Mouse (Mus musculus) left cerebral cortex, postnatal 4 days (tissue): ENCODE results near the gene Meox1. TPM values are rescaled to one million over a fixed set of nuclear protein-coding genes. Genes with fewer than 3 reads are reported as not detected.

Experiments
- DNase-seq: peaks from one replicate; pipeline ENCODE4 v3.0.0-alpha.2; 2022
- intact Hi-C: fragments of 180-260 bp; cut with DNase I; formaldehyde crosslinking; loops from one replicate; pipeline ENCODE4 v1.15.1; 2025
- total RNA-seq, 2 experiments: library from RNA; stranded (reverse); gene quantifications; 2 replicates each; pipeline ENCODE4 v1.2.3; 2021

The Meox1 gene
- total RNA-seq, 2 experiments from 2014 or later = 1.2 to 1.5 TPM

DNA sequence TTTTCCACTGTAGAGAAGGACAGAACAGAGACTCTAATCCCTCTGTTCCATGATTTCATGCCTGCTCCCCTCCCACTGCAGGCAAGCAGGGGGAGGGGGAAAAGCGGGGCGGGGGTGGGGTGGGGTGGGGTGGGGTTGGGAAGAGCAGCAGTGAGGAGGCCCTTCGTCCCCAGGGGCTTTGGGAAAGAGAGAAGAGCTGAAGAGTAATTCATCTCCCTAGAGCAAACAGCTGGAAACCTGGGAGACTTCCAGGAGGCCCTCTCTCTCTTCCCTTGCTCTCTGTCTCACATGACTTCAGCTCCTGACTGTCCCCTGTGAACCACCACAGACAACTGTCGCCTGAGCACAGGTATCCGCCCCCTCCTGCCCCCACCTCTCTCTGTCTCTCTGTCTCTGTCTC lies 35.4 kb downstream of the Meox1 start:
- DNase-seq = no peak
- intact Hi-C loops = no loop called here

DNA sequence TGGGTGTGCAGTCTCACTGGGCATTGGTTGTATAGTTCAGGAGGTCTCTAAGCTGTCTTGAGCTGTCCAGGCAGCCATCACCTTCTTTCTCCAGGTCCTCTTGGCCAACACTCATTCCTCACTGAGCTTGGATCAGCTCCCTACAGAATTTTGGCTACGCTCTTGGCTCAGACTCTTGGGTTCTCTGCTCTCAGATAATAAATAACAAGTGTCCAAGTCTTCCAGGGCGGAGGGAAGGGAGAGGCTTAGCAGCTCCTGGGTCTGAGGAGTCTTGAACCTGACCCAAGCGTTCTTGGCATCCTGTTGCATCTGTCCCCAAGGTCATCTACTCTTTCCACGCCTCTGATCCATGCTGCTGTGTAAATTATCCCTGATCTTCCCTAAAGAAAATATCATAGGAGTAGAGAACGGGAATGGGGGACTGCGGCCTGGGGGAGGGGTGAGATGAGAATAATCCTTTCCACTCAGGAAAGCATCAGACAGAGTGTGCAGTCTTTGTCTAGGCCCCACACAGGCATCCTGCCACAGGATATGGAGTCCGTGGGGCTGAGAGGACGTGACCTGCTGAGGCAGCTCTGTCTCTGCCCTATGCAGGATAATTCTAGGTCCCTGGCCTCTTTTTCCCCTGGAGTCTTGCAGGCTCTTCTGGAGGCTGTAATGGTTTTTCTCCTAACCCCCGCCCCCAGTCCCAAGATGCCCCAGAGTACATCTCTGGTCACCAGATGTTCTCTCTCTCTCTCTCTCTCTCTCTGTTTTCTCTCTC lies 38.0 kb downstream of the Meox1 start:
- DNase-seq = no peak
- intact Hi-C loops = no loop called here

DNA sequence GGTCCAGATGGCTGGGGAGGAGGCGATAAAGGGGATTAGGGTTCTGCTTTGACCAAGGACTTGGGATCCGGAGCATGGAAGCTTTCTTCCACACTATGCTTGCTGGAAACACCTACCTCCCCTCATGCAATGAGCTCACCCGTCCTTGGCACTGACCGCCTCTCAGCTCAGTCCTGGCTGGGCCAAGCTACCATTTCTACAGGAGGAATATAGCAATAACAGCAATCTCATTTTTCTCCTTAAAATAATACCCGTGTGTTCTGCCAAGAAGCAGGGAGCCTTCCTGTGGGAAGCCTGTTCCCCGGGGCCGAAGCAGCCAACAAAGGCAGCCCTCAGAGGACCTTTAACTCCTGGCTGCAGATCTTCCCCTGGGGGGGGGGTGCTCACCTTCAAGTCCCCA lies 43.1 kb downstream of the Meox1 start:
- no peak for DNase-seq
- intact Hi-C loops = no loop called here

DNA sequence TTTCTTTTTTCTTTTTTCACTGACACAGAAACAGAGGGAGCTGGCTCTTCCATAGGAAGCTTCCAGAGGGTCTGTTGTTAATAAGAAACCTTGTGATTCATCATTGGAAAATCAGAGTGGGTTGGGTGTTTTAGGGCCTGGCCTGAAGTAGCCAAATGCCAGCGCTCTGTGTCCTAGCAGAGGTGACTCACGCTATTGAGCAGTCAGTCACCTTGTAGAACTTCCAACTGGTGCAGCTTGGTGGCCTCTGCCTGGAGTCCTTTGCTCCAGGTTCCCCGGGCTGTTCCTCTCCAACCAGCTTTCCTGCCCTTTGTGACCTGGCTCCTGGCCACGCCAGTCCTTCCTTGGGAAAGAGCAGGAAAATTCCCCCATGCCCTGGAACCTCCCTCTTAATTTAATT lies 44.9 kb downstream of the Meox1 start:
- no peak for DNase-seq
- intact Hi-C loops = no loop called here

- DNase-seq = no peak
- intact Hi-C loops = no loop called here
These were observed 46.7 kb downstream of the Meox1 start for GRCm38 (mm10) chr11:101847509-101847908.

- intact Hi-C loops = no loop called here
- no peak for DNase-seq
These were observed 51.4 kb downstream of the Meox1 start for GRCm38 (mm10) chr11:101842773-101843163.

DNA sequence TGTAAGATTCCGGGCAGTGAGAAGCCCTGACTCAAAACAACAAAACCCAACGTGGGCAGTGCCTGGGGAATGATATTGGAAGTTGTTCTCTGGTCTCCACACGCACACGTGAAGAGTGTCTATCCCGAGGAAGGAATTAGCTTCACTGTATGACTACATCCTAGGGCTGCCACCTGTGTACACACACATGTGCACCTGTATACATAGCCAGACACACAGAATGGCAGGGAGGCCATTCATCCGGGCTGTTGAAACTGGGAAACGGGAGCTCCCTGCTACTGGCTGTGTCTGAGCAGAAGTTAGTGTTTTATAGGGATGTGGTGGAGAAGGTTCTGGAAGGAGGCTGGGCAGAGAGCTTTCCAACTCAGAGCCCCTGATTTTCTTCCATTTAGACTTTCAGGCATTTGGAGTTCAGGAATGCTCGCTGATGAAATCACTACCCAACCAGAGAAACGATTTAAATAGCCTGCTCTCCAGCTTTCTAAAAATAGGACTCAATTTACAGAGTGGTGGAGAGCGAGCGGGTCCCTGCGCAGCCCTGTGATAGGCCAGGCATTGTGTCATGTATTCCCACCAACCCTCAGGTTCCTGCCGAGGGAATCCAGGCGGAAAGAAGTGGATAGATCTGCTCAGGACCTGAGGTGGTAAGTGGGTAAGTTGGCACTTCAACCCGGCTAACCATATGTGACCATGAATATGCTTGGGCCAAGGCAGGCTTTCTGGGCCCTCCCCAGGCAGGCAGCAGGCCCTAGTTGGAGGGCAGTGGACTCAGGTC lies 52.0 kb downstream of the Meox1 start:
- intact Hi-C loops = no loop called here
- peak; percentile 21 for DNase-seq

- intact Hi-C loops = no loop called here
- no peak for DNase-seq
These were observed 53.8 kb downstream of the Meox1 start for GRCm38 (mm10) chr11:101840405-101840804.

DNA sequence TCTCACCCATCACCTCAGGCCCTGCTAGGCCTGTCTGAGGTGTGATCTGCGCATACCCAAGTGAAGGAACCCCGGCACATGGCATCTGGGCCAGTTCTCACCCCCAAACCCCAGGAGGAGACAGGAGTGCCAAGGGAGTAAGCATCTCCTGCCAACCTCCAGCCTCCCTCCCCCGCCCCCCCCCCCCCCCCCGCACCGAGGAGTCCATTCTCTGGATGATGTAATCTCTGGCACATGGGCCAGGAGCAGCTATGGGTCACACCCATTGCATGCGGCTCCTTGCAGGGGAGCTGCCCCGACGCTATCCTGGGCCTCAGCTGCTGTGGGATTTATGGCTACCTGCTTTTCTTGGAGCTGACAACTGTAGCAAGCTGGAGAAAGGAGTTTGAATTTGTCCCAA lies 54.7 kb downstream of the Meox1 start:
- intact Hi-C loops = no loop called here
- peak; percentile 17 for DNase-seq

- intact Hi-C loops = no loop called here
- no peak for DNase-seq
These were observed 62.2 kb downstream of the Meox1 start for GRCm38 (mm10) chr11:101832001-101832400.

GRCm38 (mm10) chr11:101830616-101831015 lies 63.6 kb downstream of the Meox1 start:
- DNase-seq = no peak
- intact Hi-C loops = no loop called here

DNA sequence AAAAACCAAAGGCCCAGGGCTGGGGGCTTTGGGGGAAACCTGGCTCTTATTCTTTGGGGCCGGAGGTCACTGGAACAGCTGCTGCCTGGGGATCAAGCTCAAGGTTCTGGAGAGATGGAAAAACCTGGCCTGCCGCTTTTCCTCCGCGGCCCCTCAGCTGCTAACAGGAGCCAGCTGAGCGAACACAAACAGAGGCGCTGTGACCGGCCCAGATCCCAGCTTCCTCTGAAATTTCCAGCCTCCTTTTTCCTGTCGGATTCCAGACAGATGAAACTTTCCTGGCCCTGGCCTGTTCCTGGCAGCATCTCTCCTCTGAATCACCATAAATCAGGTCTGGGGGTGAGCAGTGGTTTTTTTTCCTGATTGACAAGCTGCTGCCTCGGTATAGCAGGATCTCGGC lies 64.1 kb downstream of the Meox1 start:
- DNase-seq = no peak
- intact Hi-C loops = no loop called here

DNA sequence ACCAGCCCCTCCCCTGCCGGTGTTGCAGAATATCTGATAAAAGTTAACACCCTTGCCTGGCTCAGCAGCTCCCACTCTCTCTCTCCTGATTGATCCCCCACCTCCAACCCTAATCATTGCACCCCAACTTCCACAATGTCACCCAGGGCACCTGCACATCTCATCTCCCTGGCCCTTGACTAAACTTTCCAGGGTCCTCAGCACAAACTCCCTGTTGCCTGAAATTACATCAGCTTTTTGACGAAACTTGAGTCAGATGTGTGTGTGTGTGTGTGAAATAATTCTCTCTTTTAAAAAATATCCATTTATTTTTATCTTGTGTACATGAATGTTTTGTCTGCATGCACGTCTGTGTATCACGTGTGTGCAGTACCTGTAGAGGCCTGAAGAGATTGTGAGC lies 65.5 kb downstream of the Meox1 start:
- intact Hi-C loops = no loop called here

More for the DNA sequence above, 65.5 kb downstream of the Meox1 start:
- no peak for DNase-seq

Other genes starting within 250 kb of the Meox1 start
- gene Arl4d, start 228.8 kb downstream of the Meox1 start, total RNA-seq = 10 to 100 TPM; 23.3 to 26.5 TPM
- 10 to 100 TPM; 37.2 to 41.2 TPM for gene Dhx8, start 161.5 kb downstream of the Meox1 start, total RNA-seq
- 10 to 100 TPM; 23.7 to 27.1 TPM for gene Etv4, start 109.0 kb downstream of the Meox1 start, total RNA-seq
- not detected for gene Sost, start 72.6 kb upstream of the Meox1 start, total RNA-seq
- gene Cfap97d1, start 89.9 kb upstream of the Meox1 start, total RNA-seq = not detected
- gene Dusp3, start 92.6 kb upstream of the Meox1 start, total RNA-seq = 10 to 100 TPM; 53.2 to 56.5 TPM
- 10 to 100 TPM; 53.1 to 56.3 TPM for gene Mpp3, start 134.1 kb upstream of the Meox1 start, total RNA-seq
- not detected for gene Cd300lg, start 147.1 kb upstream of the Meox1 start, total RNA-seq
- gene Mpp2, start 194.1 kb upstream of the Meox1 start, total RNA-seq = 10 to 100 TPM; 39.1 to 45.0 TPM
- gene Ppy, start 206.9 kb upstream of the Meox1 start, total RNA-seq = not detected
- not detected for gene Pyy, start 213.5 kb upstream of the Meox1 start, total RNA-seq